Mouse (Mus musculus) hindbrain, postnatal 0 days (tissue): Measurements from ENCODE around the gene Krtap6-2. TPM values are rescaled to one million over a fixed set of nuclear protein-coding genes. Genes with fewer than 3 reads are reported as not detected.

Source experiments
- ATAC-seq: fragments of 200-750 bp; cut with Nextera tagmentation; 2 replicates; pipeline ENCODE4 v1.8.0; 2017; ENCODE audit warnings: mild to moderate bottlenecking, moderate TSS enrichment, moderate library complexity
- DNase-seq: peaks from one replicate; pipeline ENCODE4 v3.0.0-alpha.2; 2015; ENCODE audit warnings: low spot score
- H3K27ac ChIP-seq: fragments of 300-500 bp; sonication (generic); 2 replicates; pipeline ENCODE4 v1.5.1; 2014; ENCODE audit warnings: mild to moderate bottlenecking
- H3K27me3 ChIP-seq: fragments of 300-500 bp; sonication (generic); 2 replicates; pipeline ENCODE4 v1.6.1; 2014; ENCODE audit warnings: low read length, mixed read lengths; ENCODE audit not compliant: insufficient read depth
- H3K36me3 ChIP-seq: fragments of 300-500 bp; sonication (generic); 2 replicates; pipeline ENCODE4 v1.6.1; 2014; ENCODE audit warnings: low read length, mixed read lengths; ENCODE audit not compliant: insufficient read depth
- H3K4me1 ChIP-seq: fragments of 300-500 bp; sonication (generic); 2 replicates; pipeline ENCODE4 v1.6.1; 2014; ENCODE audit warnings: antibody characterized with exemption, low read length, mixed read lengths; ENCODE audit not compliant: insufficient read depth
- H3K4me2 ChIP-seq: fragments of 300-500 bp; sonication (generic); 2 replicates; pipeline ENCODE4 v1.6.1; 2014; ENCODE audit warnings: low read depth, mild to moderate bottlenecking, low read length, moderate library complexity, mixed read lengths
- H3K4me3 ChIP-seq: fragments of 300-500 bp; sonication (generic); 2 replicates; pipeline ENCODE4 v1.5.1; 2014; ENCODE audit warnings: low read length
- H3K9ac ChIP-seq: fragments of 300-500 bp; sonication (generic); replicated peaks from 2 replicates; pipeline ENCODE4 v1.6.1; 2014; ENCODE audit warnings: mild to moderate bottlenecking, low read length, moderate library complexity, mixed read lengths
- H3K9me3 ChIP-seq: fragments of 300-500 bp; sonication (generic); 2 replicates; pipeline ENCODE4 v1.6.1; 2016; ENCODE audit warnings: low read length, mixed read lengths
- CTCF ChIP-seq: IDR thresholded peaks from 2 replicates; pipeline ENCODE4 v1.5.1; 2016; ENCODE audit warnings: antibody characterized with exemption, control low read depth, low read depth
- WGBS: fragments of 180-500 bp; shearing (Covaris S2); extraction: QIAGEN DNeasy Blood & Tissue Kit; methylation state at CpG from one replicate; pipeline ENCODE4 v1.1.7; 2014; 5-methylcytosine and 5-hydroxymethylcytosine counted together
- polyA plus RNA-seq: library from polyadenylated mRNA; unstranded; fragments of >200 nt; fragmentation: Nextera tagmentation; extraction: Ambion mirVana; gene quantifications from 2 replicates; pipeline ENCODE4 v1.2.1, GENCODE M21; 2015
- total RNA-seq: library from RNA; depleted of rRNA; stranded (reverse); fragments of >200 nt; gene quantifications from 2 replicates; pipeline ENCODE4 v1.2.3, GENCODE M21; 2014; rRNA removed

Krtap6-2 gene
- total and polyA plus RNA-seq, 2 experiments from 2014 or later = not detected

DNA sequence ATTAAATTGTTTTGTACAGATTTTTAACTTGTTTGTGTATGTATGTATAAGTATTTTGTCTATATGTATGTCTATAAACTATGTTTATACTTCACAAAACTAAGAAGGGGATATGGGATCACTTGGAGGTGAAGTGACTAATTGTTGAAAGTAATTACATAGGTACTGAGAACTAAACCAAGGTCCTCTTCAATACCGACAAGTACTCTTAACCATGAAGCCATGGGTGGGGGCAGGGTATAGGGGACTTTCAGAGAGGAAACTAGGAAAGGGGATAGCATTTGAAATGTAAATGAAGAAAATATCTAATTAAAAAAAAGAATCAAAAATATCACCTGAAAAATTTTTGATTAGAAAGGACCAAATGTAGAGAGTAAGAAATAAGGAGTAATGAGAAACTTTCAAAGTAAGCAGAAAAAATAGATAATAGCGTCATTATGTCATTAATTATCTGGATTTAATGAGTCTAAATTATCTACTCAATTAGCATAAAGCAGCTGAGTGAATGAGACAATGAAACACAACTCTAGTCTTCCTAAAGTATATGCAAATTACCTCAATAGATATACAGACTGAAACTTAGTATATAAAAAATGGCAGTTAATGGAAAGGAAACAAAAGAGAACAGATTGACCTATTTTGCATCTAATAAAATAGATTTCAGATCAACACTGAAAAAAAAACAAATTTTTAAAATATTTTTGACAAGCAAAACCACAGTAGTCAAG, 47.0 kb downstream of the Krtap6-2 start:
- H3K27ac ChIP-seq = no peak overlapping the region
- no peaks in the 10 kb centered on the region for H3K9me3 ChIP-seq
- ATAC-seq = no peak
- no peak overlapping the region for H3K4me3 ChIP-seq
- 74% methylated on average over 2 of the region's 2 CpGs for WGBS
- H3K4me2 ChIP-seq = no peak overlapping the region
- no peaks in the 10 kb centered on the region for H3K27me3 ChIP-seq
- no peak overlapping the region for H3K9ac ChIP-seq
- H3K36me3 ChIP-seq = no peaks in the 10 kb centered on the region
- H3K4me1 ChIP-seq = no peaks in the 10 kb centered on the region
- DNase-seq = no peak
- no peak for TF ChIP-seq CTCF

Other genes starting within 250 kb of the Krtap6-2 start
- not detected in 2 replicates for gene 1110057P08Rik, start 245.4 kb downstream of the Krtap6-2 start, total RNA-seq
- not detected in 2 replicates for gene 1110057P08Rik, start 245.4 kb downstream of the Krtap6-2 start, polyA plus RNA-seq
- gene Krtap20-2, start 214.2 kb downstream of the Krtap6-2 start, total RNA-seq = not detected in 2 replicates
- gene Krtap20-2, start 214.2 kb downstream of the Krtap6-2 start, polyA plus RNA-seq = not detected in 2 replicates
- not detected in 2 replicates for gene Krtap21-1, start 16.2 kb downstream of the Krtap6-2 start, total RNA-seq
- gene Krtap21-1, start 16.2 kb downstream of the Krtap6-2 start, polyA plus RNA-seq = not detected in 2 replicates
- gene Krtap8-1, start 67.8 kb upstream of the Krtap6-2 start, total RNA-seq = not detected in 2 replicates
- not detected in 2 replicates for gene Krtap8-1, start 67.8 kb upstream of the Krtap6-2 start, polyA plus RNA-seq
- 0.47 and 6.7 TPM in 2 replicates for gene Krtap7-1, start 88.2 kb upstream of the Krtap6-2 start, total RNA-seq
- 0.25 TPM in 1 of 2 replicates, not detected in the other for gene Krtap7-1, start 88.2 kb upstream of the Krtap6-2 start, polyA plus RNA-seq
- gene Krtap11-1, start 151.1 kb upstream of the Krtap6-2 start, total RNA-seq = not detected in 2 replicates
- not detected in 2 replicates for gene Krtap11-1, start 151.1 kb upstream of the Krtap6-2 start, polyA plus RNA-seq